Mouse (Mus musculus): ENCODE results near the gene Ccdc69.

The Ccdc69 gene

GRCm38 (mm10) chr11:55096731-55097462 is 19.0 kb upstream of the Ccdc69 start:
- DNase-seq (ENCODE audit: low read depth, low spot score), result no peak

DNA sequence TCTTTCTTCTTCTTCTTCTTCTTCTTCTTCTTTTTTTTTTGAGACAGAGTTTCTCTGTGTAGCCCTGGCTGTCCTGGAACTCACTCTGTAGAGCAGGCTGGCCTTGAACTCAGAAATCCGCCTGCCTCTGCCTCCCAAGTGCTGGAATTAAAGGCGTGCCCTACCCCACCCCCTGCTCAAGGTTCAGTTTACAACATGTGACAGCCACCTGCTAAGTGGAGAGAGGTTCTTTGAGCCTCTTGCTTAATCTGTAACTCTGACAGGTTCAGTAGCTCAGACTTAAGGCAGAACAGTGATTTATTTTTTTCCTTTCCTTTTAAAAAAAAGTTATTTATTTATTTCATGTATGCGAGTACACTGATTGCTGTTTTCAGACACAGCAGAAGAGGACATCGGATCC is 18.4 kb upstream of the Ccdc69 start:
- peak; percentile 72 for DNase-seq (ENCODE audit: low read depth, low spot score)

DNA sequence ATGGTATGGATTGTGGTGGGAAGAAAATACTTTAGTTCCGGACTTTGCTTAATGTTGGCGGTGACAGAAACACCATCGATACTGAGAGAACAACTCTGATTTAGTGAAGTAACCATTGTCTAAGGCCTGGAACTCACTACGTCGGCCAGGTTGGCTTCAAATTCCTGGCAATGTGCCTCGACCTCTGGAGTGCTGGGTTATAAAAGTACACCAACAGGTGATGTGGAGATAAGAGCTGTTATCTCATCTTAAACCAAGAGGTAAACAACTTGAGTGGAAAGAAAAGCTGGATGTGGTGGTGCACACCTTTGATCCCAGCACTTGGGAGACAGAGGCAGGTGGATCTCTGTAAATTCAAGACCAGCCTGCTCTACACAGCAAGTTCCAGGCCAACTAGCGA is 15.2 kb upstream of the Ccdc69 start:
- no peak for DNase-seq (ENCODE audit: low read depth, low spot score)

DNA sequence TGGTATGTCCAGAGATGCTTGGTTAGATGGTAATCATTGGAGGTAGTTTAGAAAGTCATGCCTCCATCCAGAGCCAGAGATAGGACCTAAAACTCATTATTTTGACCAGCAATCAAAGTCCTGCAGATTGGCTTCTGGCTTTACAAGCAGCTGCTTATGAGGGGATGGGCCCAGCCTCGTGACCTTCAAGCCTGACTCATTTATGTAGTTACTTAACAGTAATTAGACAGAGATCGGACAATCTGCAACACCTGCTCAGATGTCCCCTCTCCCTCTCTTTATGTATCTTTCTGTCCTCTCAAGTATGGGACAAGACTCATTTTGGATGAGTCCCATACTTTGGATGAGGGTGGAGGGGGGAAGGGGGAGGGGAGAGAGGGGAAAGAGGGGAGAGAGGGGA is 12.0 kb upstream of the Ccdc69 start:
- DNase-seq (ENCODE audit: low read depth, low spot score), result no peak

DNA sequence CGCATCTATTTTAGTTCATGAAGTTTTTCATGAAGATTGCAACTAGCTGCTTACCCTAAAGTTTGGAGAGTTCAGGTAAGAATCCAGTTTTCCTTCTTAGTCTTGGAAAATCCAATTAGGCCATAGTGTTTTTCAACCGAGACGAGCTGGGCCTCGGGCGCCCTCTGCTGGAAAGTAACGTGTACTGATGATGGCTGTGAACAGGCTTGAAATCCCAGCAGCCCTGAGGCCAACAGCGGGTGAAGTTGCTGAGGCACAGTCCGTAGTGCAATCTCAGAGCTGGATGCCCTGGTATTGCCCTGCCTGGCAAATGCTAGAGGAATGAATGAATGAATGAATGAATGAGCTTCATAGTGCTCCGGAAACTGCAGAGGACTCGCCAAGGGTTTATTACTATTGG is 9.1 kb upstream of the Ccdc69 start:
- peak; percentile 87 for DNase-seq (ENCODE audit: low read depth, low spot score)

GRCm38 (mm10) chr11:55085396-55085795 is 7.5 kb upstream of the Ccdc69 start:
- no peak for DNase-seq (ENCODE audit: low read depth, low spot score)

DNA sequence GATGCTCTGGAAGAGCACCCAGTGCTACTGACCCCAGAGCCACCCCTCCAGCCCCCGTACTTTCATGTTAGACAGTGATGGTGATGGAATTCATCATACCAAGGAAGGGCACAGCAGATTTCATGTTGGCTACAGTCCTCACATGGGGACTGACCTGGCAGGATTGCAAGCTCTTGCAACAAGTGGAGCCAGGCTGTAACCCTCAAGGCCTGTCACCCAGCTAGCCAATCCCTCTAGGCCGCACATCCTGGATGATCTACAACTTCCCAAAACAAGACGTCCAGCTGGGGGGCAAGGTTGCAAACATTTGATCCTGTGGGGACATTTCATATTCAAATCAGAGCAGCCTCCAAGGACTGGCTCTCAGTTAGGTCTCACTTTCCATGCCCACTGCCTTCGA is 6.7 kb upstream of the Ccdc69 start:
- no peak for DNase-seq (ENCODE audit: low read depth, low spot score)

DNA sequence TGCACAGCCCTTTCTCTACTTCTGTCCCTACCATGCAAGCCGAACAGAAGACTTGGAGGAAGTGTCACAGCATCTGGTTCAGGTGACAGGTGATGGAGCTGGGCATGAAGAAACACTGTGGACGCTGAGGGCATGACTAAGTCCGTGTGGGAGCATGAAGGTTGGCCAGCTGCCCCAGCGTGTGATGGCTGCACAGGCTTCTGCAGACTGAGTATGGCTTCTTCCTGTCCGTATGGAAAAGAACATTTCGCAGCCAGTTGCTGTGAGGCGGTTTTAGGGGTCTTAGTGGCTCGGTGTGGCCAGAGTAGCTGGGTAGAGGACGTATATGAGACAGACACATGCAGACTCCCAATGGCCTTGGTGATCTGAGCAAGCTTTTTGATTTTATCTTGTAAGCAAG is 3.3 kb upstream of the Ccdc69 start:
- DNase-seq (ENCODE audit: low read depth, low spot score), result no peak

GRCm38 (mm10) chr11:55079180-55079579 is 1.2 kb upstream of the Ccdc69 start:
- no peak for DNase-seq (ENCODE audit: low read depth, low spot score)

DNA sequence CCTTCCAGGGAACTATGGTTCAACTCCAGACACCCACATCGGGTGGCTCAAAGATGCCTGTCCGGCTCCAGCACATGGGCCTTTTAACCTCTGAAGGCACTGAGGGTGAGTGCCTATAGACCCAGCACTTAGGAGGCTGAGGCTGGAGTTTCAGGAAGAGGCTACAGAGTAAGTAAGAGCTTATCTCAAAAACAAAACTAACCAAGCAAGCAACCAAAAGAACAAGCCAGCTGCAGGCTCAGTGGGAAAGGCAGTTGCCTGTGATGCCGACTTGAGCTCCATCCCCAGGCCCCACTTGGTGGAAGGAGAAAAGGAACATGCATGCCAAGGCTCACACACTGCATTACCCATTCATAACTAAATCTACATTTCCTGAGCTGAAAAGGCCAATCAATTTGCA is 571 bp upstream of the Ccdc69 start:
- no peak for DNase-seq (ENCODE audit: low read depth, low spot score)

DNA sequence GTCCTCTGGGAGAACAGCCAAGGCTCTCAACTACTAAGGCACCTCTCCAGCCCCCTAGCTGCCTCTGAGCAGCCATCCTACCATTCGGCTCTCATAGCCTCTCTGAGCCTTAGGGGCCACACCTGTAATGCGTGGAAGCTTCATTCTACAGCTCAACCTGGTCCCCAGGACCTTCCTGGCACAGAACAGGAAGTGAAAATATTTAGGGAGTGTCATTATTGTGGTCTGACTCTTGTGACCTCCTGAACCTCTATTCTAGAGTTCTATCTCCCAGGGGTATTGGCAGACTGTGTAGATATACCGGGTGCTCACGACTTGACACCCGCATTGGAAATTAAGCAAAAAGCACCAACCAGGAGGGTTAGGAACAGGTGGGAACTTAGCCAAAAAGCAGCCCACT is 1.7 kb downstream of the Ccdc69 start:
- DNase-seq (ENCODE audit: low read depth, low spot score), result no peak

DNA sequence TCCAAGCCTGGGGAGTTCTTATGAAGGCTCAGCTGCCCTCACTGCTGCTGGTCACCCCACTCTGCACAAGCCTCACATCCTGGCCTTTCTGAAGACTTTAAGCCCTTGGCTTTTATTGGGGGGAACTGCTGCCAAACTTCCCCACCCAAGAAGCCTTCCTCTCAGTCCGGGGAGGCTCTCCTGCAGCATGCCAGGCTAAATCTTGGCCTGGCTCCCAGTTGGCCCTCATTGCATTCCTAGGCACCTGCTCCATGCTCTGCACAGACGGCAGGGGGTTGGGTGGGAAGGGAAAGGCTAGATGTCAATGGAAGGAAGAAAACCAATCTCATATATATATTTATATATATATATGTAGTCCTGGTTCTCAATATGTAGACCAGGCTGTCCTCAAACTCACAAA is 2.3 kb downstream of the Ccdc69 start:
- DNase-seq (ENCODE audit: low read depth, low spot score), result no peak

DNA sequence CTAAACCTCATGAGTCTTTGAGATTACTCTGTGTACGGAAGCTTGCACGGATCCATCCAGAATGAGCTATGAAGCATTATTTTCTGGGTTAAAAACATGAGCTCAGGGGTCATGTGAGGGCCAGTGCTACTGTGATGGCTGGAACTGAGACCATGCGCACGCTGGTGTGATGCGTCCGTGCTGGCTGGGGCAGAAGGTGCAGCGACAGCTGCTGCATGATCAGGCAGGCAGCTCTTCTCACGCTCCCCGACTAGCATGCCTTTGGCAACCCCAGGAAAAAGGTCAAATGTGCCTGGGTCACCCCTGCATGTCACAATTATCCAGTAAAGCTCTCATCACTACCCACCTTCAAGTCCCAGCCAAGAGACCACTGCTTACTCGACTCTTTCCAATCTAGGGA is 4.7 kb downstream of the Ccdc69 start:
- no peak for DNase-seq (ENCODE audit: low read depth, low spot score)

GRCm38 (mm10) chr11:55072467-55072866 is 5.5 kb downstream of the Ccdc69 start:
- no peak for DNase-seq (ENCODE audit: low read depth, low spot score)

GRCm38 (mm10) chr11:55071344-55071743 is 6.6 kb downstream of the Ccdc69 start:
- no peak for DNase-seq (ENCODE audit: low read depth, low spot score)

DNA sequence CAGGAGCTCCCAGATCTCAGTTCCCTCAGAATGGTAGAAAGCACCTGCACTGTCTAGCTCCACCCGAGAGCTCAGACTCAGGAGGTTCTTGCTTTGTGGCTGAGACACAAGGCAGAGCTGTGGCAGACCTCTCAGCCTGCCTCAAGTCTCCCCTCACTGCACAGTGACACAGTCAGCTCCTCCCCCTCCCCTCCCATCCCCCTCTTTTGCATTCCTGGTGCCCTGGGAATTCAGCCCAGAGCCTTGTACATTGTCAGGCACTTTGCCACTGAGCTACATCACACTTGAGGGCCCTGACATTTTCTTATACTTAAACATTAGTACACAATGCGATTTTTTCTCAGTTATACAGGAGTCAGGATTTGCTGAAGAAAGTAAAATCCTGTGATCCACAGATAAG is 8.9 kb downstream of the Ccdc69 start:
- DNase-seq (ENCODE audit: low read depth, low spot score), result peak; percentile 65

DNA sequence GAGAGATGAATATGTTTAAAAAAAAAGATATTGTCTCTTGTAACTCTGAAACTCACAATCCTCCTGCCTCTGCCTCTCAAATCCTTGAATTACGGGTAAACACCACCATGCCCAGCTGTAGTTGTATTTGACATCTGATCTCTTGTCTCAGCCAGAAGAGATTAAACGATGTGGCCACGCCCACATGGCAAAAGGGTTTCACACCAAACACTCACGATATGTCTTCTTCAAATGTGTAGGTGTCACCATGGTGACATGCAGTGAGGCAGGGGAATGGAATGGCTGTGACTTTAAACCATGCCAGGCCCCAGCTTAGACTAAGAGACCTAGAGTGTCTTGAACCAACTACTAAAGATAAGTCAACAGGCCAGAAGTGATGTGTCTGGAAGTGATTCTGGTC is 11.0 kb downstream of the Ccdc69 start:
- no peak for DNase-seq (ENCODE audit: low read depth, low spot score)

DNA sequence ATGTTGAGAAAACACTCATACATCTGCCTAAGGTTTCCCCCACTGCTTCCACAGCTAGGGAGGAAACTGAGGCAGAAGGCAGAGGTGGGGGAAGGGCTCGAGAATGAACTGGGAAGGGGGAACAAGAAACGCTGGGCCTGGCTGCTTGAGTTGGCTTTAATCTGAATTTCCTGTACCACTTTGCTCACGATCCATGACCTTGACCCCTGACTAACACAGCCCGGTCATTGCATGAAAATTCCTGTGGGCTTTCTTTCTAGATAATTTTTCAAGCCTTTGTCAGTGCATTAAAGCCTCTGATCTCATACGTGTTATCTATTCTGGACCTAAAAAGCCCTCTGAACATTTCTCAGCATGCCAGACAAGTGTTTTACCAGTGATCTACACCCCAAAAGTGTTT is 15.1 kb downstream of the Ccdc69 start:
- DNase-seq (ENCODE audit: low read depth, low spot score), result no peak

DNA sequence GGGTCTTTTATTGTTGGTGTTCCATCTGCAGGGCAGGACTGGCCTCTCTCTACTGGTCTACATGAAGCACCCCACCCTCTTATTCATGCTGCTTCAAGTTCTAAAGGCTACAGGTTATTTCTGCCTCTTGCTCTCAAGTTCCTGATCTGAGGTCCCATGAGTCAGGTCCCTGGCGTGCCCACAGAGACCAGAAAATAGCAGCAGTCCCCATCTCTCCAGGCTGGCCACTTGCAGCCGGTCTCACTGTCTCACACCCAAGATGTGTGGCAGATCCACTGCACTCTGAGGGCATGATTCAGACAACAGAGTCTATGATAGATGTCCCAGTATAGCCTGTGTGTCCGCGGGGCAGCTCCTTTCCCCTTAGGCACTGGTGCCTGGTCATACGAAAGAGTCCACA is 17.1 kb downstream of the Ccdc69 start:
- DNase-seq (ENCODE audit: low read depth, low spot score), result no peak

GRCm38 (mm10) chr11:55057511-55057910 is 20.4 kb downstream of the Ccdc69 start:
- peak; percentile 48 for DNase-seq (ENCODE audit: low read depth, low spot score)

- DNase-seq (ENCODE audit: low read depth, low spot score), result no peak
These were observed 27.0 kb downstream of the Ccdc69 start for GRCm38 (mm10) chr11:55050837-55051510.

- DNase-seq (ENCODE audit: low read depth, low spot score), result no peak
These were observed 31.3 kb downstream of the Ccdc69 start for GRCm38 (mm10) chr11:55046600-55046999.

DNA sequence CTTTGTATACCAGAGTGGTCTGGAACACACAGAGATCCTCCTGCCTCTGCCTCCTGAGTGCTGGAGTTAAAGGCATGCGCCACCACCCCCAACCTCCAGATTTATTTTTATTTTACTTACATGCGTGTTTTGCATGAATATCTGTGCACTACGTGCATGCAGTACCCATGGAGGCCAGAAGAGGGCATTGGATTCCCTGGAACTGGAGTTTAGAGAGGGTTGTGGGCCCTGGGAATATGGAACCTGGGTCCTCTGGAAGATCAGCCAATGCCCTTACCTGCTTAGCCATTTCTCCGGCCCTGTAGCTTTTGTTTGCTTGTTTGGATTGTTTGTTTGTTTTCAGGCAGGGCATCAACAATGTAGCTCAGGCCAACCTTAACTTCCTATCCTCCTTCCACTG is 36.6 kb downstream of the Ccdc69 start:
- peak; percentile 82 for DNase-seq (ENCODE audit: low read depth, low spot score)

GRCm38 (mm10) chr11:55039591-55039990 is 38.3 kb downstream of the Ccdc69 start:
- peak; percentile 88 for DNase-seq (ENCODE audit: low read depth, low spot score)
